Mouse (Mus musculus) heart, postnatal 0 days (tissue): Measurements from ENCODE around the gene Hpn.

Source experiments
- CTCF ChIP-seq: IDR thresholded peaks from 2 replicates; pipeline ENCODE4 v1.5.1; 2016; ENCODE audit warnings: antibody characterized with exemption, control low read depth, low read depth
- EP300 ChIP-seq: IDR thresholded peaks from 2 replicates; pipeline ENCODE4 v1.6.1; 2016; ENCODE audit warnings: antibody characterized with exemption, low read depth

DNA sequence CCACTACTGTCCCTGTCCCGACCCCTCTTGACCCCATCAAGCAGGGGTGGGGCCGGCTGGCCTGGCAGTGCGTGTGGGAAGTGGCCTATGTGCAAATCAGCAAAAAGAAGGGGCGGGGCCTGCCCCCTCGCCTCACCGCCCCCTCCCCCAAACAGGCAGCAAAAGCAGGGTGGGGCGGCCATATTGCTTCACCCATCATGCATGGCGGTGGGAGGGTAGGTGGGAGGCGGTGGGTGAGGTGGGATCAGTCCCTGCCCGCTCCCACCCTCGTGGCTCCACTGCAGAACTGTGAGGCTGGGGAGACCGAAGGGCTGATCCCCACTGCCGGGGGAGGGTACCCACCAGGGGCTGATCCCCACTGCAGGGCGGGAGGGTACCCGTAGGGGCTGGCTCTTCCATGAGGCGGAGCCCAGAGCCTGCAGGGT, 1.6 kb upstream of the Hpn start:
- TF ChIP-seq CTCF (no peak), EP300 (no peak)
